Mouse (Mus musculus) brown adipose tissue, adult 24 weeks (tissue): ENCODE results near the gene Pcbd1. TPM values are rescaled to one million over a fixed set of nuclear protein-coding genes. Genes with fewer than 3 reads are reported as not detected.

ENCODE experiments used
- H3K27ac ChIP-seq: fragments of 200-500 bp; replicated peaks from 2 replicates; pipeline ENCODE4 v1.5.1; 2012; ENCODE audit warnings: low read depth, mild to moderate bottlenecking, low read length
- H3K4me1 ChIP-seq: fragments of 200-500 bp; 2 replicates; pipeline ENCODE4 v1.6.1; 2012; ENCODE audit warnings: low read length, mixed read lengths; ENCODE audit not compliant: control insufficient read depth, insufficient read depth, insufficient read length
- H3K4me3 ChIP-seq: fragments of 200-500 bp; 2 replicates; pipeline ENCODE4 v1.5.1; 2012; ENCODE audit warnings: low read depth, mild to moderate bottlenecking, low read length, moderate library complexity; ENCODE audit not compliant: insufficient read depth
- polyA plus RNA-seq: library from polyadenylated mRNA; stranded (reverse); fragments of >200 nt; gene quantifications from 2 replicates; pipeline ENCODE4 v1.2.4, GENCODE M21; 2012; ENCODE audit not compliant: missing spikeins, insufficient read depth, insufficient read length

Pcbd1 gene
- 2.5 and 3.1 TPM in 2 replicates for polyA plus RNA-seq

DNA sequence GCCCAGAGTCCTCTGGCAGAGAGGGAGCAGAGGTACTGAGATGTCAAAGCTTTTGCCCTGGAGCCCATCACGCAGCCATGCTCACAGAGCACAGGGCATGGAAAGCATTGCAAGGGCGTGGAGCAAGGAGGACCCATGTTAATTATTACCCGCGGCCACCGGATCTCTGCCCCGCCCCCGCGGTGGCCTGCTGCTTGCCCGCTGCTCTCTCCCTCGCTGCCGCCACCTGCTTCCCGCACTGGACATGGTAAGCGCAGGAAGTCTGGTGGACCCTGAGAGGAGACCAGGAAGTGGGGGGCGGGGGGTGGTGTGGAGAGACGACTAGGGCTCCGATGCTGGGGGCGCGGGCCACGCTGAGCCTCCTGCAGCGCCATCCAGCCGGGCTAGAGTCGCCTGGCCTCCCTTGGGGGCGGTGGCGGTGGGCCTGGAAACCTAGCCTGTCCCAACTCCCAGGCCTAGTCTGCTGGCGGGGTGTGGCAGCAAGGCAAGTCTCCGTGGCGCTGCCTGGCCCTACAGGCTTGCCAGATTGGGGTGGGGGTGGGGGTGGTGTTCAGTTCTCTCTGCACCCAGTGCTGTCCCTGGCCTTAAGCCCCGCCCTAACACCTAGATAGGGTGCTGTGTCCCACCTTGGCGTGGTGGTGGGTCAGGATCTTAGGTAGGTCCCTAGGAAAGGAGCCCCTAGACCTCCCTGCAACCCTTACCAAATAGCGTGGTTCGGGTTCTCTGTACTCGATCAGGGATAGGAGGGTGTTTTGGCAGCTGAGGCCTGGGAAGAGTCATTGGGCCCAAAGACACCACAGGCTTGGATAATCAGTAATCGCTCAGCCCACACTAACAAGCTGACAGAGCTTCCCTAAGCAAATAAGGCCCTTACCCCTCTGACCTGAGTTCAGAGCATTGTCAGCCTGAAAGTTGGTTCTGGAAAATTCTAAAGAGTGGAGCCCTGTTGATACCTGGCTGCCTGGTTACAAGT, at the start of gene Pcbd1:
TSS of gene Pcbd1 (plus strand) at position 162 of the 973 bp plus-strand sequence.
- no peak within 1 kb of the TSS for H3K27ac ChIP-seq
- H3K4me1 ChIP-seq: peaks cover 3% of the 10 kb centered on the region; the same call in 1 of the 2 replicates
- H3K4me3 ChIP-seq: 0 out of 2 replicates have a peak within 1 kb of the TSS, but pooled peaks have one; percentile 26

DNA sequence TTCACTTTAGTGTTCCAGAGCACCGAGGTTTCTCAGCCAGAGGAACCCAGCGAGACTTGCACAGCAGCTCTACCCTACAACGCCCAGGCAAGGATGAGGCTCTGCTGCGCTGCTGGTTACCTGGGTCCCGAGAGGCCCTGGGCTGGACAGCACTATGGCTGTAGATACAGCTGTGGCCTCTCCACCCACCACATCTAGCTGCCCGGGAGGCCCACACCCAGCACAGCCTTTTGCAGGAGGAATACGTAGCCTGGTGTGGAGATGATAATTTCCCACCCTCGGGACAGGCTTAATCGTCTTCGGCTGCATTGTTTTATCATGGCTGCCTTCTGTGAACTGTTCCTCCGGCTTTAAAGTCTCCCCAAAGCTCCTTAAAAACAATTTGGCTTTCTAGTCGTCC, 49.5 kb upstream of the Pcbd1 start:
- no peak overlapping the region for H3K4me3 ChIP-seq
- no peak overlapping the region for H3K27ac ChIP-seq
- no peaks in the 10 kb centered on the region for H3K4me1 ChIP-seq

DNA sequence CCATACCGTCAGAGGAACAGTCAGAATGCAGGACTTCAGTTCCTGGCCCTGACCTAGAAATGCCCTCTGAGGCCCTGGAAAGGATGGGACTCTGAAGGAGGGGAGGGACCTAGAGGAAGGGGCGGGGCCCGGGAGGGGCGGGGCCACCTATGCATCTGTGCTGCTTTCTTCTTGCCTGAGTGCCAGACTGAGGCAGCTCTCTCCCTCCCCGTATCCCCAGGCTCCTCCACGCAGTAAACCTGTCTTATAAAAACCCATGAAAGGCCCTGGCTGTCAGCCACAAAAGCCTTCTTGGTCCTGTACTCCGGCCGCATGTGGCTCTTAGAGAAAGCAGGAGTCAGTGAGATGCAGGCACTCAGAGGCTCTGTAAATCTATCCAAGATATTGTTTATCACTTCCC, 44.0 kb upstream of the Pcbd1 start:
- no peaks in the 10 kb centered on the region for H3K4me1 ChIP-seq
- H3K27ac ChIP-seq: no peak overlapping the region
- no peak overlapping the region for H3K4me3 ChIP-seq

- Histone ChIP-seq H3K27ac (no peak overlapping the region), H3K4me3 (no peak overlapping the region), H3K4me1 (no peaks in the 10 kb centered on the region)
Observed at GRCm38 (mm10) chr10:61051993-61052613, 37.0 kb upstream of the Pcbd1 start.

GRCm38 (mm10) chr10:61056661-61057060, 32.5 kb upstream of the Pcbd1 start:
- no peak overlapping the region for H3K4me3 ChIP-seq
- H3K4me1 ChIP-seq: no peaks in the 10 kb centered on the region
- no peak overlapping the region for H3K27ac ChIP-seq

DNA sequence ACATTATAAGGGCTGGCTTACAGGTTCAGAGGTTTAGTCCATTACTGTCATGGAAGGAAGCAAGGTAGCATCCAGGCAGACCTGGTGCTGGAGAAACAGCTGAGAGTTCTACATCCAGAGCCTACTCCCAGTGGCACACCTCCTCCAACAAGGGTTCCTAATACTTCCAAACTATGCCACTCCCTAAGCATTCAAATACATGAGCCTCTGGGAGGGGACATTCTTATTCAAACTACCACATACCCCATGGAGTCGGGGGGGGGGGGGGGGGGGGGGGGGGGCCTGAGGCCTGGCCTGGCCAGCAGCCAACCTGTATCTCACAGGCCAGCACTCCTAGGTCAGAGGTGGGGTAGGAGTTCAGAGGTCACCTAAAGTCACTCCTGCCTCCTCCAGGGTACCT, 30.0 kb upstream of the Pcbd1 start:
- Histone ChIP-seq H3K27ac (no peak overlapping the region), H3K4me1 (no peaks in the 10 kb centered on the region), H3K4me3 (no peak overlapping the region)

- no peaks in the 10 kb centered on the region for H3K4me1 ChIP-seq
- H3K4me3 ChIP-seq: no peak overlapping the region
- no peak overlapping the region for H3K27ac ChIP-seq
Observed at GRCm38 (mm10) chr10:61059543-61060110, 29.5 kb upstream of the Pcbd1 start.

DNA sequence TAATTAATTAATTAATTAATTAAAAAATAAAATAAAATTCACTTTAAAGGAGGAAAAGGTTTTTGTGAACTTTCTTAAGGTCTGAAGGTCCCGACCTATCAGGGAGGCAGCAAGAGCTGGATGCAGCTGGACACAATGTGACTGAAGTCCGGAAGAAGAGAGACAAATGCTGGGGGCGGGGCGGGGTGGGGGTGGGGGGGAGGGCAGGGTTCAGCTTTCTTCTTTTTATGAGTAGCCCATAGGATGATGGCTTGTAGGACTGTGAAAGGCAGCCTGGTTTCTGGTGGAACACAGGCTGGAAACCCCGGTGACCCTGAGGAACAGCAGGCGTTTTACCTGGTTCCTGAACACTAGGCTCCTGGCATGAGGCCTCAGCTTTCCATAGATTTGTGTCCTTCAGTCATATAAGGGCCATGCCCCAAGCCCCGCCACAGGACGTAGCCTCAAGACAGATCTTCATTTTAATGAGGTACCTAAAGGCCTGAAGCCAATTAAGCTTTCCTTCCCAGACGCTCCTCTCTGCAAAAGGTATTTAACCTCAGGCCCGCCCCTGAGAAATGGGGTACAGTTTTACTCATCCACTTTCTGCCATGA, 25.8 kb upstream of the Pcbd1 start:
- Histone ChIP-seq H3K4me3 (no peak overlapping the region), H3K27ac (no peak overlapping the region), H3K4me1 (no peaks in the 10 kb centered on the region)

GRCm38 (mm10) chr10:61064635-61065034, 24.5 kb upstream of the Pcbd1 start:
- Histone ChIP-seq H3K4me1 (no peaks in the 10 kb centered on the region), H3K27ac (no peak overlapping the region), H3K4me3 (no peak overlapping the region)

DNA sequence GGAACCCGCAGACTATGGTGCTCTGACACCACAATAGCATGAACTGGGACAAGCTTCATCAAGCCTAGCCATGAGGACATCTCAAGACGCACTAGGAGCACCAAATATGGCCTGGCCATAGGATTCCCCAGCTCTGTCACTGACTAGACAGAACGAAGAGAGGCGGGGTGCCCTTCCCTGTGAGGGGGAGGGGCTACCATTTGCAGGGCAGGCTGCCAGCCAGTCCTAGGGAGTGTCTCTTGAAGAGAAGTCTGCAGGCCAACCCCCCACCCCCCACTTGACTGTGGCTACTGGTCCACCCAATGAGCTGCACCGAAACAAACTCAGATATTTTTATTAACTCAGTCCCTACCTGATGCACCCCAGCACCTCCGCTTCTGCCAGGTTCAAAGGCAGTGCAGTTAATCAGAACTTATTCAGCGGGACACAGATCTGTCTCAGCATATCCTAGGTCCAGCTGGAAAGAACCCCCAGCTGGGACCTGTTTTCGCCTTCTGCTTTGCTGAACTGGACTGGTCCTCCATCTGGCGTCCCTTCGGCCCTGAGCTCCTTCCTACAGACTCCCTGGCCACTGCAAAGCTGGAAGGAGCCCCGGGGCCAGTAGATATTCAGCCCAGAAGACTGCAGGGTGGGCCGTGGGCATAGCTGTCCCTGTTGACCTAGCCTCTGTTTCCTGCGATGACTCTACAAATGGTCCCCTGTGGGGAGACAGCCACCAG, 23.7 kb upstream of the Pcbd1 start:
- Histone ChIP-seq H3K4me3 (no peak overlapping the region), H3K4me1 (no peaks in the 10 kb centered on the region), H3K27ac (no peak overlapping the region)

GRCm38 (mm10) chr10:61068436-61069192, 20.5 kb upstream of the Pcbd1 start:
- H3K4me1 ChIP-seq: no peaks in the 10 kb centered on the region
- no peak overlapping the region for H3K4me3 ChIP-seq
- H3K27ac ChIP-seq: no peak overlapping the region

GRCm38 (mm10) chr10:61069248-61069647, 19.9 kb upstream of the Pcbd1 start:
- Histone ChIP-seq H3K4me1 (no peaks in the 10 kb centered on the region), H3K4me3 (no peak overlapping the region), H3K27ac (no peak overlapping the region)

DNA sequence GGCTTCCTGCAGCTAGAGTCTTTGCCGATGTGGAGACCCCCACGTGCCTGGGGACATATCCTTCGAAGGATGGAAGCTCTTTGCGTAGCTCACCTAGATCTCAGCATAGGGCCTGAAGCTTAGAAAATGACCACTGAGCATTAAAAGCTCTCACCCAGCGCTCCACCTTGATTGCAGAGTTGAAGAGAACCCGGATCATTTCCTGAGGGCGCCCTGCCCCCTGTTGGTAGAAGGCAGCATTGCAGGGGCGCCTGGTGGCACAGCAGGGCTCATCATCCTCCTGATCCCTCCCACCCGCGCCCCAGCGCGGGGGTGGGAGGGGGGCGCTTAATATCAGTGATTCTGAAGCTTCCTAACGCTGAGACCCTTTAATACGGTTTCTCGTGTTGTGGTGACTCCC, 16.8 kb upstream of the Pcbd1 start:
- Histone ChIP-seq H3K4me3 (no peak overlapping the region), H3K4me1 (no peaks in the 10 kb centered on the region), H3K27ac (no peak overlapping the region)

DNA sequence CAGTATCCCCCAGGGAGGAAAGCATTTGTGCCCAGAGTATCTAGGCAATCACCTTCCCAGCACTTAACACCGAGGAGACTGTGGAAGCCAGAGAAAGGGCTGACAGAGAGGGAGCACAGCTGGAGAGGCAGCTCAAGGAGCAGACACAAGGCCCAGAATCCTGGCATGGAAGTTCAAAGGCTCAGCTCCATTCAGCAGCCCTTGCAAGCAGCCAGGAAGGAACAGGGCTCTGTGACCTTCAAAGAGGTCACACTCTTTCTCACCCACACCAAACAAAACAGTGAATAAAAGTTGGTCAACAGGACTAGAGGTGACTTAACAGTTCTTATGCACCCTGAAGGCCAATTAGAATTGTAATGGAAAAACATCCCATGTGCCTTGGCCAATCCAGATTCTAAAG, 14.5 kb upstream of the Pcbd1 start:
- H3K4me1 ChIP-seq: no peaks in the 10 kb centered on the region
- no peak overlapping the region for H3K4me3 ChIP-seq
- H3K27ac ChIP-seq: no peak overlapping the region
